Mouse (Mus musculus) right cerebral cortex, adult 2 months (tissue): ENCODE measurements at regions not wholly inside any gene's neighbourhood (a gene's known extent, or its start where the extent isn't known, plus 50 kb on each side); places are given as distances from the start of the nearest gene placed in this dataset.
A peak's percentile ranks its signal among the peaks of the same experiment; 100 is the strongest.

Experiments used
- DNase-seq, 2 experiments: peaks; one replicate each; pipeline ENCODE4 v3.0.0; 2021 to 2022; ENCODE audit warnings: low spot score in 2 of 2

- no peak for DNase-seq
These were observed 509.8 kb downstream of the Flrt2 start for GRCm38 (mm10) chr12:96201855-96202254.

GRCm38 (mm10) chr12:96226446-96226845, 534.4 kb downstream of the Flrt2 start:
- no peak for DNase-seq

- no peak for DNase-seq
These were observed 536.7 kb downstream of the Flrt2 start for GRCm38 (mm10) chr12:96228714-96229113.

- no peak for DNase-seq
These were observed 543.5 kb downstream of the Flrt2 start for GRCm38 (mm10) chr12:96235510-96235909.

- peak in 1 of 2 experiments; percentile 0 for DNase-seq
These were observed 544.0 kb downstream of the Flrt2 start for GRCm38 (mm10) chr12:96235996-96236525.

DNA sequence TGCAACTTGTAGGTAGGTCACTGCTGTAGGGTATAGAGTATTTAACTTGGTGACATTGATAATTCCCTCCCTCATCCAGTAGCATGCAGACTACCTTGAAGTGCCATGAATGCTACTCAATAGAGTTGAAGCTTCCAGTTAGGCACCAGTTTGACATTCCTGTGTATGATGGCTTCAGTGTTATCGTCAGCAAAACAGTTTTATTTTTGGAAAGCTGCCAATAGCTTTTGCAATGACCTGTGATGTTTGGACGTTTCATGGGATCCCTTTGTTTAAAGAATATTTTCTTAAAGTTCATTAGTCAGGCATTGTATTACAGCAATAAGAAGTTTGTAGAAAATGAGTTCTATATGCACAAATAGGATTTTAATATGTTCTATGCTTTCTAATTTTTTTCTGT, 547.6 kb downstream of the Flrt2 start:
- DNase-seq, result no peak

GRCm38 (mm10) chr12:96261978-96262377, 570.0 kb downstream of the Flrt2 start:
- no peak for DNase-seq

- DNase-seq, result no peak
These were observed 583.9 kb downstream of the Flrt2 start for GRCm38 (mm10) chr12:96275894-96276293.

DNA sequence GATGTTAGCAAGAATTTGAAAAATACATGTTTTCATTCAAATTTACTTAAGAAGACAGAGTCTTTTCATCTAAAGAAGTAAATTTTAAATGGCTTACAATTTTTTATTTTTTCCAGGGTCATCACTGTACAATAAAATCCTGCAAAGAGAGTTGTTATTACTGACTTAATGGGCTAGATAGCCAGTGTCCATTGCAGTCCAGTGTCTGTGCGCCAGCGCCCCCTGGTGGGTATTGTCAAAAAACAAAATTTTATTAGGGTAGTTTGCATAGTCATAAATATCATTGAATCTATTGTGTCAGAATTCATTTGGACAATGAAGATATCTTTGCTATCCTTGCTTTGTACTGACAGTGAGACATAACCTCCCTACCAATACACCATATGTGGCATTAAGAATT, 619.1 kb downstream of the Flrt2 start:
- DNase-seq, result peak; percentile 5 to 26

GRCm38 (mm10) chr12:96323061-96323786, 631.2 kb downstream of the Flrt2 start:
- no peak for DNase-seq

- DNase-seq, result no peak
These were observed 659.1 kb downstream of the Flrt2 start for GRCm38 (mm10) chr12:96351143-96351542.

DNA sequence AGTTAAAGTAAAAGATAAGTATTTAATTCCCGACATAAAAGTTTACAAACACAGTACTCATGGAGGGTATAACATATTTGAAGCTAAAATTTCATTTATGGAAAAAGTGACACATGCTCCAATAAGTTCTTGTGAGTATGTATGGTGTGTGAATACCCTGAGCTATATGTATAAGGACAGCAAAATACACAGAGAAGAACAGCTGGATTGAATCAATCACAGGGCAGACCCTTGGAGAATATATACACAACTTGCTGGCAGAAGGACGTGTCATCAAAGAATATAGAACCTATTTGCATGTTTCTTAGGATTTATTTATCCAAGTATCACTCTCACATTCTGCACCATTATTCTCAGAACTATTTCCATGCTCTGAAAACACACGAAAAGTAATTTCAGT, 686.9 kb downstream of the Flrt2 start:
- no peak for DNase-seq

DNA sequence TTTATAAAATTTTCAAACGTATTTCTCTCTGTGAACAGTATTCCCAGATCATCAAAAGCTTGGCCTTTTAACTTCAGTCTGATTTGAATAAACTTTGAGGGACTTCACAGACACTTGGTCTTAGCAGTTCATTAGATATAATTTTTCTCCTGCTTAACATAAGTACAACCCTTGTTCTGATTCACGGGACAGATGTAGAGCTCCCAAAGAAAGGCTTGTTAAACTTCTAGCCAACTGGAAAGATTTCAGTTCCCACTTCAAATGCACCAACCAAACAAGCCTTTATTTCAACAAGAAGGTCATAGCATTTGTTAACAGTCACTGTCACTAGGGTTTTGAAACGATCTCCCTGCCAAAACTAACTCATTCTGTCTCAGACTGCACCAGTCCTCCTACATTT, 727.1 kb downstream of the Flrt2 start:
- DNase-seq, result no peak

- DNase-seq, result no peak
These were observed 727.5 kb downstream of the Flrt2 start for GRCm38 (mm10) chr12:96419567-96419966.

DNA sequence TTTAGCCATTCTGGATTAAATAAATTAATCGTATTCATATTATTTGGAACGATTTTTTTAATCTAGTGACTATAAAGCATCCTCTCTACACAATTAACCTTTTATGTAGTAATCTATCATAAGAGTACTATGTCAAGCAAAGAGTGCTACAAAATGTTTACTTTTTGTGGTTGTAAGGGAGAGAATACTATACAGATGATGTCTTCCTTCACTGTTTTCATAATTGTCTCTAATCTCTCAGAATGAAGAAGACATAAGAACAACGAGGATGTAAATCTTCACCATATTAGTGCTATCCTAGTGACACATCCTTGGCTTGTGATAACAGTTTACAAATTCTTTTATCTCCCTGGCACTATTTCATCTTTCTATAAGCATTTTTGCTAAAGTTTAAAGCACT, 735.6 kb downstream of the Flrt2 start:
- DNase-seq, result no peak

DNA sequence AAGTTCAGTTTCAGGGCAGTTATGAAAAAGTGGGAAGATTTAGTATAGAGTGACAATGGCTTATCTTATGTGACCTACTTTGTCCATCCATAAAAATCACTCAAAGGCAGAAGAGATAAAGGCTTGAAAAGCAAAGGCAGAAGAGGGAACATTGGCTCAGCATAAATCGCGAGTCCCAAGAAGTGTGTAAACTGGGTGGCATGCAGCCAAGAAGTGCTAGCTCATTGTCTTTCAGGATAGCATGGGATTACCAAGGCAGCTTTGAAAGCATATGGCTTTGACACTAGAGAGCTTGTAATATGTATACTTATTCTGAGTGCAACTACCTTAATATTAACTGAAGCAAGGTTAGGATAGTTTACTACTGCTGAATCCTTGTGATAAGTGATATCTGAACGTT, 750.5 kb downstream of the Flrt2 start:
- DNase-seq, result no peak

- DNase-seq, result no peak
These were observed 761.3 kb downstream of the Flrt2 start for GRCm38 (mm10) chr12:96453374-96453773.

DNA sequence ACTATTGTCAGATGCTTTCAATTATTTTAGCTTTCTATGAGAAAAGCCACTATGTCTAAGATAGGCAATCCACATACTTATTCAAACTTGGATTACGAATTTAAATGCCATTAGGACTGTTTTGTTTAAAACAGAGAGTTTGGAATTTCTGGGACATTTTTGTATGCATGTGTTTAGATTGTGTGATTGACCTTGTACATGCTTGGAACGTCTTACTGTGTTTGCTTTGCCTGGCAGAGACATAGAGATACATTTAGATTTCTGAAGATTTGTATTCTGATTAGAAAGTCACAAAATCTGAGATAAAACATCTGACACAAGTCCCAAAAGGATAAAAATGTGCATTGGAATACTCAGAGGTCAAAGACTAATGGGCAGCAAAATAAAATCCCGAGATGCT, 784.3 kb downstream of the Flrt2 start:
- DNase-seq, result no peak

DNA sequence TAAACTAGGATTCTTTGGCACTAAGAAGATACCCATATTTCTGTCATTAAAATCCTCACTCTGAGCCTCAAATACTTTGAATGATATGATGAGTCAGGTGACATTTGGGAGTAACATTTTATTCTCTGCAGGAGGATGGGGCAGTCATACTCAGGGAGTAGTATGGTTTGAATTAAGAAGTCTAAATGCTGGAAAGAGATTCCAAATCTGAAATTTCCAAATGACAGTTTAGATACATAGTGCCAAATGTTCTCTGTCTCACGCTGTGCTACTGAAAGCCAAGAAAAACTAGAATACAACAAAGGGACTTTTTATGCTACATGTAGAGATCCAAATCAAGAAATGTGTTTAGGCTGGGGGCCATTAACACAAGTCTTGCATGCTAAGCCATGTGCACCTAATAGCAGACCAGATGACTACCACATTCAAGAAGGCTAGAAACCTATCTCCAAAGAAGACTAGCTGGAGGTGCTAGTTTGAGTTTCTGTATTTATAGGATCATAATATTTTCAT, 796.5 kb downstream of the Flrt2 start:
- DNase-seq, result no peak

DNA sequence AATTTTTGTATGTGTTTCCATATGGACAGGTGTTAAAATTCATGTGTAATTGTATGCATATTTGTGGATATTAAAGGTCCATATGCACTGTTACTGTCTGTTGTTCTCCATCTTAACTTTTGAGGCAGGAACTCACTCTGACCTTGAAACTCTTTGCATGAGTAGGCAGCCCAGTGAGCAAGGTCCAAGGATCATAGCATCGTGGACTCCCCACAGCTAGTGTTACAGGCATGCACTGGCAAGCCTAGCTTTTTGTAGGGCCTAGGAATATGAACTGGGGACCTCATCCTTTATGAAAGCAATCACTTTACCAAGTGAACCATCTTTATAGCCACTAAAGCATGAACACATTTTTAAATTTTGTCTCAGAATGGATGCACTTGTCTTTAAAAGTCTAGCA, 817.6 kb downstream of the Flrt2 start:
- DNase-seq, result no peak

- no peak for DNase-seq
These were observed 866.8 kb downstream of the Flrt2 start for GRCm38 (mm10) chr12:96558824-96559223.

- DNase-seq, result no peak
These were observed 902.8 kb downstream of the Flrt2 start for GRCm38 (mm10) chr12:96594845-96595244.

GRCm38 (mm10) chr12:96615134-96615533, 923.1 kb downstream of the Flrt2 start:
- no peak for DNase-seq

- DNase-seq, result no peak
These were observed 923.8 kb downstream of the Flrt2 start for GRCm38 (mm10) chr12:96615850-96616249.
